Mouse (Mus musculus) megakaryocyte, embryonic 14.5 days (primary cell): ENCODE data around the gene Cox17.

Experiments
- FLI1 ChIP-seq: IDR thresholded peaks from 2 replicates; pipeline ENCODE4 v1.6.1; 2012; ENCODE audit warnings: low read length, inconsistent platforms, mixed read lengths
- GATA1 ChIP-seq: IDR thresholded peaks from 3 replicates; pipeline ENCODE4 v1.6.1; 2012; ENCODE audit warnings: mixed read lengths, low read length, inconsistent platforms, borderline replicate concordance

GRCm38 (mm10) chr16:38378591-38378990 is 31.8 kb downstream of the Cox17 start:
- TF ChIP-seq FLI1 (no peak), GATA1 (no peak)
